Mouse (Mus musculus): Measurements from ENCODE around the gene Lonrf3. TPM values are rescaled to one million over a fixed set of nuclear protein-coding genes. Genes with fewer than 3 reads are reported as not detected.

Lonrf3 gene
- total RNA-seq, 1 experiment = 7.0 TPM

DNA sequence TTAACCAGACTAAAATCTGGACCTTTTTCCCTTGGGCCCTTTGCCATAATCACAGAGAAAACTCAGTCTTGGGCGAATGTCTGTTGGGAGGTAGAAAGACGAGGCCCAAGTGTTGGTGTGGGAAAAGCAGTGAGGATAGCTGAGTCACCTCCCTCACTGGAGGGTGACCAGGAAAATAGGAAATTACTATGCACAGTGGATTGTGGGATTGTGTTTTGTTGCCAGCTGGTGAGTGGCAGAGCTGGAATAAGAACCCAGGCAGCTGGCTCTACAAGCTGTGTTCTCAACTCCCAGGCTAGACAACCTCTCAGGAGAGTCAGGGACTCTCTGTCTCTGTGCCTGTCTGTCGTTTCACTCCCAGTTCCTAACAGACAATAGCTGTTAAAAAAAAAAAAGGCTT is 61.8 kb downstream of the Lonrf3 start:
- Histone ChIP-seq H3K4me1 (ENCODE audit: control insufficient read depth in 2 of 2, insufficient read depth in 2 of 2, low read length in 2 of 2, poor library complexity in 1 of 2) (no peaks in the 10 kb centered on the region), H3K4me3 (ENCODE audit: insufficient read depth in 1 of 2, low read depth in 1 of 2, low read length in 2 of 2, poor library complexity in 1 of 2, severe bottlenecking in 1 of 2) (no peak overlapping the region), H3K9me3 (ENCODE audit: control insufficient read depth, insufficient read depth, low read depth, low read length) (no peaks in the 10 kb centered on the region), H3K9ac (ENCODE audit: insufficient read depth, low read depth, low read length, poor library complexity, severe bottlenecking) (no peak overlapping the region), H3K36me3 (ENCODE audit: control insufficient read depth, insufficient read depth, low read length, poor library complexity, severe bottlenecking) (no peaks in the 10 kb centered on the region), H3K27ac (ENCODE audit: insufficient read depth, low read depth, low read length, poor library complexity, severe bottlenecking) (no peak overlapping the region)
- no peak for TF ChIP-seq CHD2 (IDR thresholded peaks at IDR 0.05; ENCODE audit: low read depth, low read length)
- DNase-seq (ENCODE audit: low read depth, low spot score) = no peak
- in situ Hi-C loops (cut with MboI; ENCODE audit: low sequenced_read_pairs in 2 of 2, unreplicated experiment in 2 of 2) = loop anchor here in 1 of 2 experiments (25.0 kb wide), 1 partner anchor 153 kb away; no protein-coding TSS in a partner anchor

DNA sequence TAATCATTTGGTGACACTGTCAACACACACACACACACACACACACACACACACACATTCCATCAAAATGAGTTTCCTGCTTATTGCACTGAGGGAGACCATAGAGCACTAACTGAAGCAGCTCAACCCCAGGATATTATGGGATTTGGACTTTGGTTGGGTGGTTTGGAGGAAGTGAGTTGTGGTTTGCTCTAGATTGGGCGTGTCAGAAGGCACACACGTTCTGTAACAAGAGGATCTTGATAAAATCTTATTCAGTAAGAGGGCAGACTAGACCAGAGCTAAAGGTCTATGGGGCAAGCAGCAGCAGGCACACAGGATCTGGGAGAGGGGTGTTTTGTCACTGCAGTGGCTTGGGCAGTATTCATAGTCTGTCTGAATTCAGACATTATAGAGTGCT is 62.4 kb downstream of the Lonrf3 start:
- no peak overlapping the region for H3K4me3 ChIP-seq (ENCODE audit: insufficient read depth in 1 of 2, low read depth in 1 of 2, low read length in 2 of 2, poor library complexity in 1 of 2, severe bottlenecking in 1 of 2)
- no peak for TF ChIP-seq CHD2 (IDR thresholded peaks at IDR 0.05; ENCODE audit: low read depth, low read length)
- no peak for TF ChIP-seq ZNF384 (IDR thresholded peaks at IDR 0.05; ENCODE audit: low read depth, low read length)
- no peak for TF ChIP-seq ZC3H11A (IDR thresholded peaks at IDR 0.05; ENCODE audit: borderline replicate concordance, low read depth, low read length)
- TF ChIP-seq MAFK (IDR thresholded peaks at IDR 0.05; ENCODE audit: insufficient read depth, low read depth, low read length) = no peak
- no peak for TF ChIP-seq HCFC1 (IDR thresholded peaks at IDR 0.05; ENCODE audit: borderline replicate concordance, insufficient read depth, low read length)
- H3K36me3 ChIP-seq (ENCODE audit: control insufficient read depth, insufficient read depth, low read length, poor library complexity, severe bottlenecking) = no peaks in the 10 kb centered on the region
- no peaks in the 10 kb centered on the region for H3K9me3 ChIP-seq (ENCODE audit: control insufficient read depth, insufficient read depth, low read depth, low read length)
- no peak for DNase-seq (ENCODE audit: low read depth, low spot score)
- H3K27ac ChIP-seq (ENCODE audit: insufficient read depth, low read depth, low read length, poor library complexity, severe bottlenecking) = no peak overlapping the region
- in situ Hi-C loops (cut with MboI; ENCODE audit: low sequenced_read_pairs in 2 of 2, unreplicated experiment in 2 of 2) = loop anchor here in 1 of 2 experiments (25.0 kb wide), 1 partner anchor 153 kb away; no protein-coding TSS in a partner anchor
- no peak overlapping the region for H3K9ac ChIP-seq (ENCODE audit: insufficient read depth, low read depth, low read length, poor library complexity, severe bottlenecking)
- H3K4me1 ChIP-seq (ENCODE audit: control insufficient read depth in 2 of 2, insufficient read depth in 2 of 2, low read length in 2 of 2, poor library complexity in 1 of 2) = no peaks in the 10 kb centered on the region

GRCm38 (mm10) chrX:36392672-36393071 is 64.5 kb downstream of the Lonrf3 start:
- H3K9ac ChIP-seq (ENCODE audit: insufficient read depth, low read depth, low read length, poor library complexity, severe bottlenecking) = no peak overlapping the region
- H3K4me1 ChIP-seq (ENCODE audit: control insufficient read depth in 2 of 2, insufficient read depth in 2 of 2, low read length in 2 of 2, poor library complexity in 1 of 2) = no peaks in the 10 kb centered on the region
- TF ChIP-seq MAFK (IDR thresholded peaks at IDR 0.05; ENCODE audit: insufficient read depth, low read depth, low read length) (no peak), CHD2 (IDR thresholded peaks at IDR 0.05; ENCODE audit: low read depth, low read length) (no peak), ZNF384 (IDR thresholded peaks at IDR 0.05; ENCODE audit: low read depth, low read length) (no peak), ZC3H11A (IDR thresholded peaks at IDR 0.05; ENCODE audit: borderline replicate concordance, low read depth, low read length) (no peak), HCFC1 (IDR thresholded peaks at IDR 0.05; ENCODE audit: borderline replicate concordance, insufficient read depth, low read length) (no peak)
- DNase-seq (ENCODE audit: low read depth, low spot score) = no peak
- in situ Hi-C loops (cut with MboI; ENCODE audit: low sequenced_read_pairs in 2 of 2, unreplicated experiment in 2 of 2) = loop anchor here in 1 of 2 experiments (25.0 kb wide), 1 partner anchor 155 kb away; no protein-coding TSS in a partner anchor
- H3K27ac ChIP-seq (ENCODE audit: insufficient read depth, low read depth, low read length, poor library complexity, severe bottlenecking) = no peak overlapping the region
- H3K36me3 ChIP-seq (ENCODE audit: control insufficient read depth, insufficient read depth, low read length, poor library complexity, severe bottlenecking) = no peaks in the 10 kb centered on the region
- H3K9me3 ChIP-seq (ENCODE audit: control insufficient read depth, insufficient read depth, low read depth, low read length) = no peaks in the 10 kb centered on the region
- no peak overlapping the region for H3K4me3 ChIP-seq (ENCODE audit: insufficient read depth in 1 of 2, low read depth in 1 of 2, low read length in 2 of 2, poor library complexity in 1 of 2, severe bottlenecking in 1 of 2)

DNA sequence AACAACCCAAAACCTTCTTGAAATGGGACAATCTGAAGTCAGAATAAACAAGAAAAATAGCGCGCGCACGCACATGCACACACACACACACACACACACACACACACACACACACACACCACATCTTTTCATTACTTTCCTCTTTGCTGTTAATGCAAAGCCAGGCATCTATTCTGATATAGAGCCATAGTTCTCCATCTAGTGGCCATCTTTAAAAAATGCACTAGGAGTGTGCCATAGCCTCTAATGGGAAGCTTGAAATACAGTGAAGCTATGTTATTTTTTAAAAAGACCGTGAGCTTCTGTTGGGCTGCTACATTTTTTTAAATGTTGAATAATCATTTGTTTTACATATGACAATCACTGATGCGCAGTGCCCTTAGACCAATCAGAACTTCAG is 65.1 kb downstream of the Lonrf3 start:
- DNase-seq (ENCODE audit: low read depth, low spot score) = no peak
- no peak overlapping the region for H3K27ac ChIP-seq (ENCODE audit: insufficient read depth, low read depth, low read length, poor library complexity, severe bottlenecking)
- in situ Hi-C loops (cut with MboI; ENCODE audit: low sequenced_read_pairs in 2 of 2, unreplicated experiment in 2 of 2) = loop anchor here in 1 of 2 experiments (25.0 kb wide), 1 partner anchor 156 kb away; no protein-coding TSS in a partner anchor

GRCm38 (mm10) chrX:36400980-36401379 is 72.8 kb downstream of the Lonrf3 start, which contains the start of gene Gm6268:
Gene Gm6268 (plus strand): TSS chrX:36401280.
- no peak within 1 kb of the TSS for H3K4me3 ChIP-seq (ENCODE audit: insufficient read depth in 1 of 2, low read depth in 1 of 2, low read length in 2 of 2, poor library complexity in 1 of 2, severe bottlenecking in 1 of 2)
- H3K36me3 ChIP-seq (ENCODE audit: control insufficient read depth, insufficient read depth, low read length, poor library complexity, severe bottlenecking) = no peaks in the 10 kb centered on the region
- DNase-seq (ENCODE audit: low read depth, low spot score) = no peak
- no peaks in the 10 kb centered on the region for H3K4me1 ChIP-seq (ENCODE audit: control insufficient read depth in 2 of 2, insufficient read depth in 2 of 2, low read length in 2 of 2, poor library complexity in 1 of 2)
- in situ Hi-C loops (cut with MboI; ENCODE audit: low sequenced_read_pairs in 2 of 2, unreplicated experiment in 2 of 2) = loop anchor here in 1 of 2 experiments (10.0 kb wide), 1 partner anchor 176 kb away; no protein-coding TSS in a partner anchor
- TF ChIP-seq MAFK (IDR thresholded peaks at IDR 0.05; ENCODE audit: insufficient read depth, low read depth, low read length) = no peak
- no peak for TF ChIP-seq HCFC1 (IDR thresholded peaks at IDR 0.05; ENCODE audit: borderline replicate concordance, insufficient read depth, low read length)
- TF ChIP-seq ZNF384 (IDR thresholded peaks at IDR 0.05; ENCODE audit: low read depth, low read length) = no peak
- no peak for TF ChIP-seq ZC3H11A (IDR thresholded peaks at IDR 0.05; ENCODE audit: borderline replicate concordance, low read depth, low read length)
- no peak for TF ChIP-seq CHD2 (IDR thresholded peaks at IDR 0.05; ENCODE audit: low read depth, low read length)
- no peak within 1 kb of the TSS for H3K27ac ChIP-seq (ENCODE audit: insufficient read depth, low read depth, low read length, poor library complexity, severe bottlenecking)
- no peak within 1 kb of the TSS for H3K9ac ChIP-seq (ENCODE audit: insufficient read depth, low read depth, low read length, poor library complexity, severe bottlenecking)
- no peaks in the 10 kb centered on the region for H3K9me3 ChIP-seq (ENCODE audit: control insufficient read depth, insufficient read depth, low read depth, low read length)

More for the DNA sequence above, 65.1 kb downstream of the Lonrf3 start:
- no peak for TF ChIP-seq ZNF384 (IDR thresholded peaks at IDR 0.05; ENCODE audit: low read depth, low read length)
- no peaks in the 10 kb centered on the region for H3K36me3 ChIP-seq (ENCODE audit: control insufficient read depth, insufficient read depth, low read length, poor library complexity, severe bottlenecking)
- H3K4me3 ChIP-seq (ENCODE audit: insufficient read depth in 1 of 2, low read depth in 1 of 2, low read length in 2 of 2, poor library complexity in 1 of 2, severe bottlenecking in 1 of 2) = no peak overlapping the region
- no peaks in the 10 kb centered on the region for H3K4me1 ChIP-seq (ENCODE audit: control insufficient read depth in 2 of 2, insufficient read depth in 2 of 2, low read length in 2 of 2, poor library complexity in 1 of 2)
- no peak overlapping the region for H3K9ac ChIP-seq (ENCODE audit: insufficient read depth, low read depth, low read length, poor library complexity, severe bottlenecking)
- H3K9me3 ChIP-seq (ENCODE audit: control insufficient read depth, insufficient read depth, low read depth, low read length) = no peaks in the 10 kb centered on the region

All from ES-E14 (cell line).